Comparison of ENCODE assay signal across 8 mouse cellular contexts in the genomic region with DNA sequence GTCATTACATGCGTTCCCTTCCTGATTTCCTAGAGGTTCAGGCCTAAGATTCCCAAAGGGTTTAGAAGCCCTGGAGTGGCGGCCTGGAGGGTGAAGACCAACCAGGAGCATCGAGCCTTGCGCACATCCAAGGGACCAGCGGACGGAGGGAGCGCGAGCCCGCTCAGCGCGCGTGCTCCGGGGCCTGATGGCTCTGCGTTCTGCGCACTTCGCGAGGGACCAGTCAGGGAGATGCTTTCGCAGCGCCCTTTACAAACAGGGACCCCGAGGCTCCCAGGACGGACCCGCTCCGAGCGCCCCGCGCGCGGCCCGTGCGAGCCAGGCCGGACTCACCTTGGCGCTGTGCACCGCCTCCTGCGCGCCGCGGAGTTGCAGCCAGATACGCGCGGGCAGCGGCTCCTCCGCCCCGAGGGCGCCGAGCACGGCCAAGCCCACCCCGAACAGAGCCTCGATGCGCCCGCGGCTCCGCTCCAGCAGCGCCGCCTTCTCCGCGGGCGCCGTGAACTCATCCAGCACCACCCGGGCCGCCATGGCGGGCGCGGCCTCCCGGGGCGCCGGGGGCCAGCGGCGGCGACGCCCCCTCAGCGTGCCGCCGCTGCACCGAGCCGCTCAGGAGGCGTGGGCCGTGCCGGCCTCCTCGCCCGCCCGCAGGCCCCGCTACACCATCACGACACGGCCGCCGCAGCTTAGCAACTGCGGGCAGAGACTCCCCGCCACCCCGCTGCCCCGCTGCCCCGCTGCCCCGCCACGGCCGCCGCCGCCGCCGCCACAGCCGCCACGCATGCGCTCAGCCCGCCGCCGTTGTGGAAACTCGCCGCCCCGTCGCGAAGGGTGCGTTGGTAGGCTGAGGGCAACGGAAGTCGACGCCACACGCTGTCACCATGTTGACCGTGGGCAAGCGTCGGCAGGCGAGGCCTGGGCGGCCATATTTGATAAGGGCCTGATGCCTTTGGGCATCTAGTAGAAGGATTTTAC. TPM values are rescaled to one million over a fixed set of nuclear protein-coding genes. Genes with fewer than 3 reads are reported as not detected.
DNase-seq lines count a peak whose midpoint lies in the region.

N4bp1 (minus strand) TSS at position 770 of the 975 bp plus-strand sequence.

- H3K4me3 ChIP-seq in megakaryocyte, embryonic 14.5 days (replicated peaks) = peak within 1 kb of the TSS; percentile 97

- peaks cover 7% of the 10 kb centered on the region for H3K36me3 ChIP-seq in megakaryocyte, embryonic 14.5 days (replicated peaks; ENCODE audit: low read length)

- H3K27me3 ChIP-seq in megakaryocyte, embryonic 14.5 days (replicated peaks) = no peaks in the 10 kb centered on the region

- no peaks in the 10 kb centered on the region for H3K9me3 ChIP-seq in megakaryocyte, embryonic 14.5 days

- DNase-seq in adrenal gland, adult (ENCODE audit: inconsistent age in 2 of 2, low spot score in 1 of 2) = peak; percentile 95 to 96
- DNase-seq in embryo, embryonic 10 days (ENCODE audit: low spot score) = peak; percentile 98
- peak; percentile 93 for DNase-seq in gastrocnemius, postnatal 10 days
- peak; percentile 94 for DNase-seq in induced T-regulatory cell, adult 2 months (ENCODE audit: low read depth)
- DNase-seq in left cerebral cortex, adult 9 months (ENCODE audit: low spot score in 2 of 2) = peak; percentile 81 to 92
- DNase-seq in right cerebral cortex, adult 2 months (ENCODE audit: low spot score in 2 of 2) = peak; percentile 91 to 92
- peak; percentile 79 for DNase-seq in urinary bladder, postnatal 10 days (ENCODE audit: low spot score)

- H3K4me1 ChIP-seq in megakaryocyte, embryonic 14.5 days = peaks cover 75% of the 10 kb centered on the region

RNA-seq across cellular contexts. Expression of gene N4bp1, which starts in this region (rescaled TPM):
- total RNA-seq in gastrocnemius, postnatal 10 days (2021) = 10 to 100 TPM; 15.4 to 21.7 TPM
- polyA plus RNA-seq in megakaryocyte, embryonic 14.5 days (2012; ENCODE audit: insufficient read depth, low replicate concordance) = 9.9 and 12.9 TPM in 2 replicates

Comparison
In these comparisons a context has a peak if more than half of its experiments do, and no peak if none do; other contexts are left out.
1. Peak in every context shown above with its lines: DNase-seq and H3K4me3 ChIP-seq.